Mouse (Mus musculus) urinary bladder, postnatal 14 days (tissue): ENCODE measurements around the gene Tnnc2.

ENCODE experiments used
- DNase-seq: peaks from one replicate; pipeline ENCODE4 v3.0.0; 2021; ENCODE audit warnings: low spot score

Tnnc2 gene

GRCm38 (mm10) chr2:164795868-164796267, 16.1 kb upstream of the Tnnc2 start:
- no peak for DNase-seq

GRCm38 (mm10) chr2:164794293-164794692, 14.5 kb upstream of the Tnnc2 start:
- peak; percentile 83 for DNase-seq

- no peak for DNase-seq
Measured at GRCm38 (mm10) chr2:164793772-164794171, 14.0 kb upstream of the Tnnc2 start.

GRCm38 (mm10) chr2:164793236-164793635, 13.5 kb upstream of the Tnnc2 start:
- peak; percentile 57 for DNase-seq

GRCm38 (mm10) chr2:164792400-164793190, 12.8 kb upstream of the Tnnc2 start:
- no peak for DNase-seq

- DNase-seq = no peak
Measured at GRCm38 (mm10) chr2:164791841-164792261, 12.1 kb upstream of the Tnnc2 start.

- DNase-seq = no peak
Measured at GRCm38 (mm10) chr2:164790451-164790850, 10.7 kb upstream of the Tnnc2 start.

- DNase-seq = no peak
Measured at GRCm38 (mm10) chr2:164788411-164788810, 8.6 kb upstream of the Tnnc2 start.

GRCm38 (mm10) chr2:164787779-164788178, 8.0 kb upstream of the Tnnc2 start:
- DNase-seq = no peak

GRCm38 (mm10) chr2:164787032-164787431, 7.3 kb upstream of the Tnnc2 start:
- DNase-seq = no peak

- no peak for DNase-seq
Measured at GRCm38 (mm10) chr2:164786388-164786885, 6.7 kb upstream of the Tnnc2 start.

GRCm38 (mm10) chr2:164785481-164786387, 6.0 kb upstream of the Tnnc2 start, which contains the start of gene Snx21:
TSS of gene Snx21 (plus strand) at chr2:164785823.
- peak; percentile 92 for DNase-seq

GRCm38 (mm10) chr2:164784869-164785420, 5.2 kb upstream of the Tnnc2 start:
- DNase-seq = no peak

- no peak for DNase-seq
Measured at GRCm38 (mm10) chr2:164783926-164784581, 4.3 kb upstream of the Tnnc2 start.

- no peak for DNase-seq
Measured at GRCm38 (mm10) chr2:164781876-164782275, 2.1 kb upstream of the Tnnc2 start.

GRCm38 (mm10) chr2:164778809-164779208, 958 bp downstream of the Tnnc2 start:
- no peak for DNase-seq

- DNase-seq = no peak
Measured at GRCm38 (mm10) chr2:164778015-164778287, 1.8 kb downstream of the Tnnc2 start.

GRCm38 (mm10) chr2:164777246-164778014, 2.3 kb downstream of the Tnnc2 start:
- no peak for DNase-seq

GRCm38 (mm10) chr2:164776801-164777200, 3.0 kb downstream of the Tnnc2 start:
- DNase-seq = no peak

- no peak for DNase-seq
Measured at GRCm38 (mm10) chr2:164776130-164776529, 3.6 kb downstream of the Tnnc2 start.

- no peak for DNase-seq
Measured at GRCm38 (mm10) chr2:164773989-164774364, 5.8 kb downstream of the Tnnc2 start.
